Mouse (Mus musculus): ENCODE results near the gene Micu2. TPM values are rescaled to one million over a fixed set of nuclear protein-coding genes. Genes with fewer than 3 reads are reported as not detected.

The Micu2 gene
- polyA plus RNA-seq (2012): not detected in 2 replicates

DNA sequence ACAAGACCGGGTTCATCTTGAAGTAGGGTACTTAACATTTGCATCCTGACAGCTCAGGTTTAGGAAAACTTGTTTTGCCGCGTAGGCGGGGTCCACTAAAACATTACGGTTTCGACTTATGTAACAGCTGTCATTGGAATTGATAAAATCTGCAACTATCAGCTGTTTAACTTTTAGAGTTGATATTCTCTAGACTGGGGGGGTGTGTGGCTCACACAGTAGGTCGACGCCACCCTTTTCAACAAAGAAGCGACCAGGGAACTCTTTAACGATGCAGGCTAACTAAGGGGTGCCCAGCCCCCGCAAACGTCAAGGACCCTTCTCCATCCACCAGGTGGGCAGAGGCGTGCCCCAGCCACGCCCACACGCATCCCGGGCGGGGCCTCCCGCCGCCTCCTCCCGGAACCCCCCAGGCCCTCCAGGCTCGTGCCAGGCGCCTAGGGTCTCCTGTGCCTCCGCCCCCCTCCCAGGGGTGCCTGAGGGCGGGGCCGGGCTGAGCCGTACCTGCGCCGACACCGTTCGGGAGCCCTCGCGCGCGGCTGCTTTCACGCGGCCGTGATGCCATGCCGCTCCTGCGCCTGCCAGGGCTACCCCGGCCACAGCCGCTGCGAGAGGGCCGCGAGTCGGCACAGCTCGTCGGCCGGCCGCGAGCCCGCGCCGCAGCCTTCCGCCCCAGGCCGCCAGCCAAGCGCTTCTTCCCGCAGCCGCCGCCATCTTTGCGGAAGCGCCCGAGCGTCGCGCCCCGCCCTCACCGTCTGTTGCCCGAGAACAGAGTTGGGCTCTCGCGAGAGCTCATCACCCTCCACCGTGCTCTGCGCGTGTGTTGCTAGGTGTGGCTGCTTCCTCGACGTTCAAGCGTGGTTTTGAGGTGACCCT is at the start of gene Micu2:
TSS of gene Micu2 (minus strand) at position 737 of the 876 bp plus-strand sequence.
- no peak for TF ChIP-seq GATA1 (IDR thresholded peaks at IDR 0.05; ENCODE audit: low read length)

DNA sequence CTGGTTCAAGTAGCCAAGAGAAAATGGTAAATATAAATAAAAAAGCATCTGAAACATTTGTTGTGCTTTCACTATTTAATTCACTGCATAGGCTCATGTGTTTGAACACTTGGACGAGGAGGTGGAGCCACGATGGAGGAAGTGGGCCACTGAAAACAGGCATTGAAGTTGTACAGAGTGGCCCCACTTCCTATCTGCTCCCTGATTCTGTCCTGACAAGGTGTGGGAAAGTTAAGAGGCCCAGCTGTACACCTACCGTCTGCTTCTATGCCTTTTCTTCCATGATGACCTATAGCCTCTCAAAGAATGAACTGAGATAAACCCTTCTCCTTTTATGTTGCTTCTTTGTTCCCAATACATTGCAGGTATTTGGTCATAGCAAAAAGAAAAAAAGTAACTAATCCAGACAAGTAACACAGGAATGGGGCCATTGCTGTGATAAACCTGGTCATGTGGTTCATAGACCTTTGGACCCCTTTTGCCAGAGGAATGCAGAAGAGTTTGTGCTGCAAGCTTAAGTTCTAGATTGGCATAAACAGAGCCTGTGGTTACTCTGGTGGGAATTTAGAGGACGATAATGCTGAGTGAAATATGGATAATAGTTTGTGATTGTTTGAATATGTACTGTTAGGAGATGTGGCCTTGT is 47.7 kb upstream of the Micu2 start:
- no peak for TF ChIP-seq GATA1 (IDR thresholded peaks at IDR 0.05; ENCODE audit: low read length)

DNA sequence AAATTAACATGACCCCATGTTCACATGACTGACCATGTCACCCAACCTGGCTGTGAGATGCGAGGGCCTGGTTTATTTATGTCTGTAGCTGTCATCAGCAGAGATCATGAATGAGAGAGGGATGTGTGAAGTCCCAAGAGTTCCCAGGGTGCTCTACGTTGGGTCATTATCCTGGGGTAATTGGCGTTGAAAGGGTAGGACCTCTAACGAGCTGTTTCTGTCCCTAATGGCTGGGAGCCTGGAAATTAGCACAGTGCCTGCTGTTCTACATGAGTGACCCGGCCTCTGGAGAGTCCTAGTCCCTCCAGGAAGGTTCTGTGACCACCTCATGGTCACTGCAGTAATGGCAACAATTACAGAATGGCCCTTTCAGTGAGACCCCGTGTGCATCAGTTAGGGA is 37.1 kb upstream of the Micu2 start:
- TF ChIP-seq GATA1 (IDR thresholded peaks at IDR 0.05; ENCODE audit: low read length): no peak

DNA sequence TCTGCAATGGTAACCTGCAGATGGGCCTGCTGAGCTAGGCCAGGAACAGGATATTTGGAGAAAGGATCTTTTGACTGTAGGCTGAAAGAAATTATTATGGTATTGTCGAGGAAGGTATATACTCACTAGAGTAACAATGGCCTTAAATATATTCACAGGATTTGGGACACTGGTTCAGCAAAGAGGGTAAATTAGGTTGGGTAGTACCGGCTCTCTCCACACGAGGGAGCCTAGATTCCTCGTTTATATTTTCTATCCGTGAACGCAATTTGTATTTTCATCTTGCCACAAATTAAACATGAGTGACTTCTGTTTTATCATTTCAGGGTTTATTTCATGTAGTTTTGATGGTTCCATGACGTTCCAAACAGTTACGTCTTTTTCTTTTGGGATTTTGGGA is 35.5 kb upstream of the Micu2 start:
- no peak for TF ChIP-seq GATA1 (IDR thresholded peaks at IDR 0.05; ENCODE audit: low read length)

DNA sequence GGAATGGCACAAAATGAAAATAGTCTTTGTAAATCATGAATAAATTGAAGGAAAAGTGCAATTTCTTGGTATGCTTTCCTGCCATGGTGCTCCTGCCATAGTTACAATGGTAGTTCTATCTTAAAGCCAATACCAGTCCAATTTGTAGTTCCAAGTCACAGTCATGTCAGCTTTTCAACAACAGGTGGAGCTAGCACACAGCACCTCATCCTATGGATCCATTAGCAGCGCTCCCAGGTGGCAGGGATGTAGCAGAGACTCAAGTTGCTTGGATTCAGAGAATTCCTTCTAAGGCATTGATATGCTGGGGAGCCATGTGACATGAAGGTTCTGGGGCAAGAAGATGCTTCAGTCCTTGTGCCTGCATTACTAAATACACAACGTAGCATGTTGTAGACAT is 19.8 kb upstream of the Micu2 start:
- no peak for TF ChIP-seq GATA1 (IDR thresholded peaks at IDR 0.05; ENCODE audit: low read length)

DNA sequence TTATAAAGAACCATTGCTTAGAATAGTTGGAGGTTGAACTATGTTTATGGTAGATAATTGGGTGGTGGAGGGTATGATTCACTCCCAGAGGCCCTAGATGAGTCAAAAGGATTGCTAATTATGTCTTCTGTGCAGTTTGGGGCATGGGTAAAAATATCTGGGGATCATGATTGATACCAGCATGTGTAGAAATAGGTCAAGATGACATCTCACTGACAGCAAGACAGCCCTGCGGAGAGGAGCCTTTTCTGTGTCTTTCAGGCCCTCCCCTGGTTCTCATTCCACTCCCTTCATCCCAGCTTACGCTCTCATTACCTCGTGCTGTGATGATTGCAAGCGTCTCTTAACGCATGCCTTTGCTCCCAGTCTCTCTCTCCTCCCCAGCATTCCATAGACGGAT is 4.8 kb upstream of the Micu2 start:
- no peak for TF ChIP-seq GATA1 (IDR thresholded peaks at IDR 0.05; ENCODE audit: low read length)

DNA sequence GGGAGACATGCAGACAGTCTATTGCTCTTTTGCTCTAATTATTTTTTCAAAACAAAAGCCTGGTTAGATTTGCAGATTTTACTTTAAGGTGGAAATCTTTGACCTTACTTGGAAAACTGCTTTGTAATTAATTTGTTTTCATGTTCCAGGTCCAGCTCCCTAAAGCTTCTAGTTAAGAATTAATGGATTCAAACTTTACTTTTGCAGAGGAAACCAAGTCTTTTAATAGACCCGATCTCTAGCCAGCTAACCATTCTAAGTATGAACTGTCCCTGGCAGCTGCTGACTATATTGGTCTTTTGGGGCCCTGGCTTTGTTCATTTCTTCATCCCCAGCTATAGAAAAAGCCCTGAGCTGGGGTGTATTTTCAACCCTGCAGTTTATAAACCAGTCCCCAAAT is 3.1 kb upstream of the Micu2 start:
- no peak for TF ChIP-seq GATA1 (IDR thresholded peaks at IDR 0.05; ENCODE audit: low read length)

DNA sequence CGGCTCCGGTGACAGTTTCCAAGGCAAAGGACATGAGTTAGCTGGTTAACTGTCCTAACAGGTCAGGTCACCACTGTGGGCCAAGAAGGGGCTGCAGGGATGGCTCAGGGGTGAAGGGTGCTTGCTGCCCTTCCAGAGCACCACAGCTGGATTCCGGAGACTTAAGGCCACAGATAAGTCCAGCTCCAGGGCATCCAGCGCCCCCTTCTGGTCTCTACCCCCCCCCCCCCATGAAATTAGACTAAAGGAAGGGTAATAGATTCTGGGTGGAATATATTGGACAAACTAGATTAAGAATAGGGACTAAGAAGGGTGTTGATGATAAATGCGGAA is 306 bp upstream of the Micu2 start:
- no peak for TF ChIP-seq GATA1 (IDR thresholded peaks at IDR 0.05; ENCODE audit: low read length)

DNA sequence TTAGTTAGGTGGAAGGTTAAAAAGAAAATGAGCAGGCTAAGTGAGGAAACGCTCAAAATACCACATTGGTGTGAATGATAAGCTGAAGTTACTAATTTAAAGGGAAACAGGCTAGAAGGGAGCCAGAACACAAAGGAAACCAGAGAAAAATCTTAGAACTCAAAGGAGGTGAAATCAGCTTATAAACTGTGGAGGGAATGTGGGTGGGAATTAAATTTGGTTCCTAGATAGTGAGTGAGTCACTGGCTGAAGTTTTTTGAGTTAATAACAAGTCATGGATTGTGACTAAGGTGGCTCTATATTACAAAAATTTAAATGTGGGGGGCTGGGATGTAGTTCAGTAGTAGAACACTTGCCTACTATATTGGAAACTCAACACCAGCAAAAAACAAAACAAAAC is 1.6 kb downstream of the Micu2 start:
- no peak for TF ChIP-seq GATA1 (IDR thresholded peaks at IDR 0.05; ENCODE audit: low read length)

DNA sequence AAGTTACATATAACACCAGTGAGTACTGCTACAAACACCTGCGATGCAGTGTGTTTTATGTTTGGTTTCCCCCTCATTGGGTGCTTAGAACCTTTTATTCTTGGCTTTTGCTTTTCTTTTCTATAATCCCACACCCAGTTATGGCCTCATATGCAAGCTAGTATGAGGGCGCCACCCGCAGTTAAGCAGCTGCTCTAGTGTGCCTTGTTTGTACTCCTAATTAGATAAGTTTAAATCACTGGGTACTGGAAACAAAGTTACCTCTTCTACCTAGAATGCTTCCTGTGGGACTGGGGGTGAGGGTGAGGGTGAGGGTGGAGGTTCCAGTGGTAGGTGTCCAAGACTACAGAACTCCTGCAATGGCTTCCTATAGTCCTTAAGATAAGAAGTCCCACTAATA is 2.9 kb downstream of the Micu2 start:
- no peak for TF ChIP-seq GATA1 (IDR thresholded peaks at IDR 0.05; ENCODE audit: low read length)

DNA sequence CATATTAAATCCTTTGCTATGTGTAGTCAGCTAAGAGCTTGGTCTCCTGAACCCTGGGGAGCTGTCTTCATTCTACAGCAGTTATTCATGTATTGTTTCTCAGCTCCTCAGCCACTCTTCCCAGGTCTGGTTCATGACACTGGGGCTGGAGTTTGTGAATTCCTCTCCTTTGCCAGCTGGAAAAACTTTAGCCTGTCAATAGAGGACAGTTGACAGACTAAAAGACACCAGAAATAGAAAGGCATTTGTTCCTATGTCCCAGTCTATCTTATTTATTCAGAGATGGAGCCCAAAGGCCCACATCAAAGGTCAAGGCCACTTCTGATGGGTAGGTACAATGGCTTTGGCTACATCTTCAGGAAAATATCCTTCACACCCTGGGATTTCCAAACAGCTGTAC is 7.3 kb downstream of the Micu2 start:
- no peak for TF ChIP-seq GATA1 (IDR thresholded peaks at IDR 0.05; ENCODE audit: low read length)

DNA sequence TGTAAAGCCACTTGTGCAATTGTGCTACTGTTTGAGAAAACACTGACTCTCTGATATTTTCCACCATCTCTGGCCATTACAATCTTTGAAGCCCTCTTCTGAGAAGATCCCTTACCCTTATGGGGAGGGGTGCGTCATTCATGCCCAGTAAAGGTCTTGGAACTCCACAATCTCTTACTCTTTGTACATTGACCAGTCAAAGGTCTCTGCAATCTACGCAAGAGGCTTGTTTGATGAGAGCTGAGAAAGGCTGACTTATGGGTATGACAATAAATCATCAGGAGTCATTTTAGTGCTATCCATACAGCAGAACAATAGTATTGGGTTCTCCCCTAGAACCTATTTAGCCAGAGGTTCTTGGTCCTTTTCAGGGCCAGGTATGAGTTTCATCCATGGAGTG is 9.9 kb downstream of the Micu2 start:
- no peak for TF ChIP-seq GATA1 (IDR thresholded peaks at IDR 0.05; ENCODE audit: low read length)

DNA sequence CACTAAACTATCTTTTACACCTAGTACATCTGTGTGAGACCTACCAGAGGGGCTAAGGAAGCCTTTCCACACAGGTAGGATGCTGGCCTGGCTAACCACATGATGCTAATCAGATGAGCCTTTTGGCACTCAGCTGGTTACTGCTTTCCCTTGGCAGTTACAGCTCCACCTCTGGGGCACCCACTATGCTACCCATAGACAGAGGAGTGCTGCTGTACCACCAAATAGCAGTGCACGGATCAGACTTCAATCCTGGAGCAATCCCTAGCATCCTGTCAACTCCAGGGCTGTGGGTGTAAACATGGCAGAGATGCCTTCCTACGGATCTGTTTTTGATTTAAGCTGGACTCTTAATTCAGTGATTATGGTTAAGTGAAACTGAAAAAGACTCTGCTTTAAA is 13.3 kb downstream of the Micu2 start:
- TF ChIP-seq GATA1 (IDR thresholded peaks at IDR 0.05; ENCODE audit: low read length): no peak

DNA sequence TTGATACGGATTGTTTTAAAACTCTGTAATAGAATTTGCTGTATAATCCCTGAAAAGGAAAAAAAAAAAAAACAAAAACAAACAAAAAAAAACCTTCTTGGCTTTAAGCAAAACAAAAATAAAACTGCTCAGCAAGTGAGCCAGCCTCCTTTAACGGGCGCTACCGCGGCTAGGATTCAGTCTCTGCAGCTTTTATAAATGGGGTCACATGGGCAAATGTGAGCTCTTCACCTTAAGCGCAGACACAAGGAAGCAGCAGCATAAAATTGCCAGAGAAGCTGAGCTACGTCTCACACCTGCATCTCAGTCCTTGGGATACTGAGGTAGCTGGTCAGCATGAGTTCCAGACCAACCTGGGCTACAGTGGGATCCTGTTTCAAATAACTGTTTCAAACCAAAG is 16.6 kb downstream of the Micu2 start:
- no peak for TF ChIP-seq GATA1 (IDR thresholded peaks at IDR 0.05; ENCODE audit: low read length)

DNA sequence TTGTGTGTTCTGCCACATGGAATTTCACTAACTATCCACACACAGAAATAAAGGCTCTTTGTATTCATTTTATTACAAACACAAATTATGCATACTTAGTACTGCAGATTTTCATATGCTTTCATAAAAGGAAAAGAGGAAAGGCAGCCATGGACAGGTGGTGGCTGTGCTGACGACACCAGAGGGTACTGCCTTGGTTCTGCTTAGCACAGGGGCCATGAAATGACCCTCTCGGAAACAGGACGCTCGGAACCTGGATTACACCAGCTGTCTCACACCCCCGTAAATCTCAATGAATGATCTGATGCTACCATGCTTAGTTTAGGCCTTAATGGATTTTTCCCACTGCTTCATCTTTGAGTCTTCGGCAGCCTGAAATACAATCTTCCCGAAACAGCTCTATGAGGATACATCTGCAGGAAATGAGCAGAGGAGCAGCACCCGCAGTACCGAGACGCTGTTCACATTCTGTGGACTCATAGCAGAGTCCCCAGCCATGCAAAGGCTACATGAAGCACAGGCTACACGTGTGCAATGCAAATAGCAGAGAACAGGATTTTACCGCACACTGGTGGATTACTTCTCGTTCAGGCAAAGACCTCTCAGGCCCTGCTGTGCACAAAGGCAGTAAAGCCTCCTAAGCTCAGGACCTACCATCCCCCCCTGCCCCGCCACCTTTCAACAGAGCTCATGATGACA is 17.2 kb downstream of the Micu2 start:
- TF ChIP-seq GATA1 (IDR thresholded peaks at IDR 0.05; ENCODE audit: low read length): no peak

DNA sequence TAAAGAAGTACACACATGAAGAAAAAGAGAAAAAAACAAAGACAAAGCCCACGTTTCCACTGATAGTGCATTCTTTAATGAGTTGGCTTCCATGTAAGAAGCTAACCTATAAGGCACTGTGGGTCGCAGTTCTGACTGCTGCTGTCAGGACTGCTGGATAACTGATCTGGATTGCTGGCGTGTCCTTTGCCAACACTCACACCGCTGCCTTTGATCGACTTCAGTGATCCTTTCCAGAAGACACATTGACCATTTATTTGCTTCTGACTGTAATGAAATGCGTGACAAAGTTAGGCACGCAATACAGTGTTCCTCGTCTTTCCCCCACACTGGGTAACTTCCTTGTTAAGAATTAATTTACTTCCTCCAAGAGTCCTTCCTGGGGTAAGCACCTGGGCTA is 18.3 kb downstream of the Micu2 start:
- no peak for TF ChIP-seq GATA1 (IDR thresholded peaks at IDR 0.05; ENCODE audit: low read length)

DNA sequence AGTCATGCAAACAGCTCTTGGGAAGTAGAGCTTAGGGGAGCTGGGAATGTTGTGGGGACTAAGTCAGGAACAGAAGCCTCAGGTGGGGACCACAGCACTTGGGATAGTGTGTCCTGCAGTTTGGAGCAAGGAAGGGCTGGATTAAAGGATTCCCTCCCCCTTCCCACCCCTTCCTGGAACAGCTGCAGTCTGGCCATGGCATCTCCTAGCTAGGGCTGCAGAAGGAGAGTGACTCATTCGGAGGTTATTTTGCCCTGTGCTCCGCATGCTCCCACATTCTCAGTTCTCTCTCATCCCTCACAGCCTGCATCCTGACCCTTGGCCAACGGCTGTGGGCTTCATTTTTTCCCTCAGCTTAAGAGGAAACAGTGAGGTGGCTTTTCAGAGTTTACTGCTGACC is 18.9 kb downstream of the Micu2 start:
- TF ChIP-seq GATA1 (IDR thresholded peaks at IDR 0.05; ENCODE audit: low read length): no peak
